Mouse (Mus musculus) spleen, adult 2 months (tissue): Measurements from ENCODE around the gene Tdp1. TPM values are rescaled to one million over a fixed set of nuclear protein-coding genes. Genes with fewer than 3 reads are reported as not detected.

Experiments
- DNase-seq, 2 experiments: peaks; one replicate each; pipeline versions ENCODE4 v3.0.0 to v3.0.0-alpha.2; 2012 to 2021; ENCODE audit warnings: low spot score in 2 of 2, low read depth in 1 of 2
- H3K27ac ChIP-seq: fragments of 200-500 bp; 2 replicates; pipeline ENCODE4 v1.5.1; 2012; ENCODE audit warnings: low read length, inconsistent platforms; ENCODE audit not compliant: insufficient read depth
- H3K27me3 ChIP-seq: fragments of 200-500 bp; 2 replicates; pipeline ENCODE4 v1.6.1; 2012; ENCODE audit warnings: mild to moderate bottlenecking, moderate library complexity, low read length, inconsistent platforms; ENCODE audit not compliant: control insufficient read depth, insufficient read depth
- H3K36me3 ChIP-seq: fragments of 200-500 bp; 2 replicates; pipeline ENCODE4 v1.6.1; 2012; ENCODE audit warnings: mild to moderate bottlenecking, low read length, inconsistent platforms; ENCODE audit not compliant: control insufficient read depth, insufficient read depth
- H3K4me1 ChIP-seq: fragments of 200-500 bp; 2 replicates; pipeline ENCODE4 v1.6.1; 2011; ENCODE audit warnings: inconsistent platforms; ENCODE audit not compliant: control insufficient read depth, insufficient read depth, insufficient read length
- H3K4me3 ChIP-seq: fragments of 200-500 bp; 2 replicates; pipeline ENCODE4 v1.5.1; 2011; ENCODE audit warnings: mild to moderate bottlenecking, inconsistent platforms; ENCODE audit not compliant: insufficient read depth, insufficient read length; ENCODE audit errors: extremely low read depth
- CTCF ChIP-seq: fragments of 200-500 bp; IDR thresholded peaks from 2 replicates; pipeline ENCODE4 v1.5.1; 2011; ENCODE audit warnings: mild to moderate bottlenecking, inconsistent platforms; ENCODE audit not compliant: insufficient read depth, insufficient read length, insufficient replicate concordance; ENCODE audit errors: extremely low read depth
- POLR2A ChIP-seq: fragments of 200-500 bp; IDR thresholded peaks from 2 replicates; pipeline ENCODE4 v1.6.1; 2011; ENCODE audit warnings: low read depth, low read length, inconsistent platforms
- WGBS: fragments of 180-500 bp; shearing (Covaris S2); methylation state at CpG from one replicate; pipeline ENCODE4 v1.1.7; 2018; 5-methylcytosine and 5-hydroxymethylcytosine counted together
- polyA plus RNA-seq: library from polyadenylated mRNA; depleted of rRNA; stranded (reverse); fragments of >200 nt; gene quantifications from 2 replicates; pipeline ENCODE4 v1.2.3, GENCODE M21; 2012

Gene Tdp1
- polyA plus RNA-seq, 1 experiment: 8.8 TPM

GRCm38 (mm10) chr12:99952928-99953327, 68.6 kb downstream of the Tdp1 start:
- H3K4me1 ChIP-seq: peaks cover 14% of the 10 kb centered on the region; the same call in 1 of the 2 replicates
- TF ChIP-seq CTCF: peak; percentile 63; the same call in 1 of the 2 replicates
- no peak for TF ChIP-seq POLR2A
- 81% methylated on average over 7 of the region's 7 CpGs for WGBS
- H3K36me3 ChIP-seq: no peaks in the 10 kb centered on the region; the same call in 1 of the 2 replicates
- no peak overlapping the region for H3K27ac ChIP-seq
- no peaks in the 10 kb centered on the region for H3K27me3 ChIP-seq
- peak in 1 of 2 experiments; percentile 65 for DNase-seq
- no peak overlapping the region for H3K4me3 ChIP-seq

GRCm38 (mm10) chr12:99956411-99956810, 72.1 kb downstream of the Tdp1 start:
- no peaks in the 10 kb centered on the region; the same call in 1 of the 2 replicates for H3K27me3 ChIP-seq
- no peaks in the 10 kb centered on the region for H3K36me3 ChIP-seq
- peaks cover 14% of the 10 kb centered on the region; the same call in 1 of the 2 replicates for H3K4me1 ChIP-seq
- 20% methylated on average over 7 of the region's 7 CpGs for WGBS
- H3K4me3 ChIP-seq: no peak overlapping the region
- peak overlapping the region; percentile 54 for H3K27ac ChIP-seq
- peak in 1 of 2 experiments; percentile 63 for DNase-seq
- TF ChIP-seq POLR2A: no peak
- TF ChIP-seq CTCF: no peak

- no peaks in the 10 kb centered on the region; the same call in 1 of the 2 replicates for H3K27me3 ChIP-seq
- 81% methylated on average over 9 of the region's 9 CpGs for WGBS
- DNase-seq: no peak
- H3K27ac ChIP-seq: no peak overlapping the region
- TF ChIP-seq POLR2A (no peak), CTCF (no peak)
- no peak overlapping the region for H3K4me3 ChIP-seq
- peaks cover 14% of the 10 kb centered on the region; the same call in 1 of the 2 replicates for H3K4me1 ChIP-seq
- no peaks in the 10 kb centered on the region for H3K36me3 ChIP-seq
Observed at GRCm38 (mm10) chr12:99958068-99959060, 74.0 kb downstream of the Tdp1 start.

GRCm38 (mm10) chr12:99959291-99959690, 75.0 kb downstream of the Tdp1 start:
- no peak overlapping the region for H3K27ac ChIP-seq
- peaks cover 15% of the 10 kb centered on the region; the same call in 1 of the 2 replicates for H3K4me1 ChIP-seq
- no peaks in the 10 kb centered on the region; the same call in 1 of the 2 replicates for H3K27me3 ChIP-seq
- no peak for DNase-seq
- H3K4me3 ChIP-seq: no peak overlapping the region
- H3K36me3 ChIP-seq: no peaks in the 10 kb centered on the region
- no peak for TF ChIP-seq POLR2A
- no peak for TF ChIP-seq CTCF

- TF ChIP-seq CTCF: no peak
- TF ChIP-seq POLR2A: no peak
- Histone ChIP-seq H3K27me3 (no peaks in the 10 kb centered on the region; the same call in 1 of the 2 replicates), H3K4me3 (no peak overlapping the region), H3K27ac (no peak overlapping the region), H3K4me1 (peaks cover 17% of the 10 kb centered on the region; the same call in 1 of the 2 replicates), H3K36me3 (no peaks in the 10 kb centered on the region)
- DNase-seq: no peak
- 25% methylated on average over 10 of the region's 10 CpGs for WGBS
Observed at GRCm38 (mm10) chr12:99959930-99960329, 75.6 kb downstream of the Tdp1 start.

GRCm38 (mm10) chr12:99960675-99961074, 76.4 kb downstream of the Tdp1 start:
- Histone ChIP-seq H3K4me3 (no peak overlapping the region), H3K27ac (no peak overlapping the region), H3K36me3 (no peaks in the 10 kb centered on the region), H3K27me3 (no peaks in the 10 kb centered on the region; the same call in 1 of the 2 replicates), H3K4me1 (peaks cover 13% of the 10 kb centered on the region; the same call in 1 of the 2 replicates)
- 84% methylated on average over 7 of the region's 7 CpGs for WGBS
- no peak for DNase-seq
- TF ChIP-seq CTCF (no peak), POLR2A (no peak)
